Mouse (Mus musculus) limb, embryonic 11.5 days (tissue): ENCODE results near the gene Tmem117. TPM values are rescaled to one million over a fixed set of nuclear protein-coding genes. Genes with fewer than 3 reads are reported as not detected.

Source experiments
- ATAC-seq: fragments of 200-750 bp; cut with Nextera tagmentation; 2 replicates; pipeline ENCODE4 v1.8.0; 2017; ENCODE audit warnings: low read depth; ENCODE audit not compliant: insufficient number of reproducible peaks, low FRiP score, low TSS enrichment
- DNase-seq: peaks from one replicate; pipeline ENCODE4 v3.0.0-alpha.2; 2015; ENCODE audit warnings: low spot score
- H3K27ac ChIP-seq: fragments of 300-500 bp; sonication (generic); replicated peaks from 2 replicates; pipeline ENCODE4 v1.5.1; 2014; ENCODE audit warnings: low read depth, mild to moderate bottlenecking, low read length
- H3K27me3 ChIP-seq: fragments of 300-500 bp; sonication (generic); 2 replicates; pipeline ENCODE4 v1.6.1; 2014; ENCODE audit warnings: mild to moderate bottlenecking, low read length, mixed read lengths; ENCODE audit not compliant: control insufficient read depth, insufficient read depth
- H3K36me3 ChIP-seq: fragments of 300-500 bp; sonication (generic); 2 replicates; pipeline ENCODE4 v1.6.1; 2014; ENCODE audit warnings: mild to moderate bottlenecking, low read length, moderate library complexity, mixed read lengths; ENCODE audit not compliant: control insufficient read depth, insufficient read depth
- H3K4me1 ChIP-seq: fragments of 300-500 bp; sonication (generic); 2 replicates; pipeline ENCODE4 v1.6.1; 2014; ENCODE audit warnings: low read length, mixed read lengths; ENCODE audit not compliant: control insufficient read depth, insufficient read depth
- H3K4me2 ChIP-seq: fragments of 300-500 bp; sonication (generic); 2 replicates; pipeline ENCODE4 v1.6.1; 2014; ENCODE audit warnings: low read depth, mild to moderate bottlenecking, moderate library complexity; ENCODE audit not compliant: severe bottlenecking
- H3K4me3 ChIP-seq: fragments of 300-500 bp; sonication (generic); 2 replicates; pipeline ENCODE4 v1.5.1; 2014; ENCODE audit warnings: low read depth, low read length
- H3K9ac ChIP-seq: fragments of 300-500 bp; sonication (generic); 2 replicates; pipeline ENCODE4 v1.6.1; 2014; ENCODE audit warnings: mild to moderate bottlenecking, low read length
- H3K9me3 ChIP-seq: fragments of 300-500 bp; sonication (generic); 2 replicates; pipeline ENCODE4 v1.6.1; 2016; ENCODE audit warnings: low read length; ENCODE audit not compliant: control insufficient read depth
- WGBS: fragments of 180-500 bp; shearing (Covaris S2); extraction: QIAGEN DNeasy Blood & Tissue Kit; methylation state at CpG from one replicate; pipeline ENCODE4 v1.1.7; 2014; 5-methylcytosine and 5-hydroxymethylcytosine counted together
- polyA plus RNA-seq: library from polyadenylated mRNA; unstranded; fragments of >200 nt; fragmentation: Nextera tagmentation; extraction: Ambion mirVana; gene quantifications from 2 replicates; pipeline ENCODE4 v1.2.1, GENCODE M21; 2014

Gene Tmem117
- polyA plus RNA-seq, 1 experiment from 2014 or later: 1.7 TPM

DNA sequence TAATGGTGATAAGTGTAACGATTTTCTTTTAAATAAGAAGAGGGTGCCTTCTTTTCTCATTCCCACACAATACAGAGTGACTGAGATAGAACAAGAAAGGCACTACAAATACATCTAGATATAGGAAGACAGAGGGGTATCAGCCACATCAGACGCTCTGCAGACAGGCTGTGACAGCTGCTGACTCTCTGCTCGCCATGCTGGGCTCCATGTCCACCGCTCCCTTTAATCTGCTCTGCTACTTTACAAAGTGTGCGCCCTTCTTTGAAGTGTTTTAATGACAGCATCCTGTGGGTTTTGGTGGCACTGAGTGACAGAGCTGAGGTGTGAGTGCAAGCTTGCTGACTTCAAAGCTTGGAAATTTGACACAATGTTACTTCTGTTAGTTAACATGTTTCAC is 314.9 kb downstream of the Tmem117 start:
- Histone ChIP-seq H3K27ac (no peak overlapping the region), H3K27me3 (no peaks in the 10 kb centered on the region), H3K4me2 (no peak overlapping the region), H3K4me1 (no peaks in the 10 kb centered on the region), H3K9me3 (no peaks in the 10 kb centered on the region), H3K4me3 (no peak overlapping the region), H3K36me3 (no peaks in the 10 kb centered on the region), H3K9ac (no peak overlapping the region)
- DNase-seq (no peak), ATAC-seq (no peak)
- 20% methylated on average over 5 of the region's 5 CpGs for WGBS

- Histone ChIP-seq H3K4me1 (no peaks in the 10 kb centered on the region), H3K4me3 (no peak overlapping the region), H3K27me3 (no peaks in the 10 kb centered on the region), H3K9me3 (no peaks in the 10 kb centered on the region), H3K4me2 (no peak overlapping the region), H3K9ac (no peak overlapping the region), H3K36me3 (no peaks in the 10 kb centered on the region), H3K27ac (no peak overlapping the region)
- WGBS: 92% methylated on average over 7 of the region's 7 CpGs
- ATAC-seq (no peak), DNase-seq (no peak)
Measured at GRCm38 (mm10) chr15:94951382-94952048, 322.5 kb downstream of the Tmem117 start.

GRCm38 (mm10) chr15:94956697-94957096 is 327.7 kb downstream of the Tmem117 start:
- 78% methylated on average over 3 of the region's 3 CpGs for WGBS
- no peaks in the 10 kb centered on the region for H3K4me1 ChIP-seq
- no peak overlapping the region for H3K9ac ChIP-seq
- ATAC-seq (no peak), DNase-seq (no peak)
- no peaks in the 10 kb centered on the region for H3K27me3 ChIP-seq
- no peaks in the 10 kb centered on the region for H3K9me3 ChIP-seq
- no peaks in the 10 kb centered on the region for H3K36me3 ChIP-seq
- no peak overlapping the region for H3K27ac ChIP-seq
- H3K4me3 ChIP-seq: no peak overlapping the region
- no peak overlapping the region for H3K4me2 ChIP-seq

DNA sequence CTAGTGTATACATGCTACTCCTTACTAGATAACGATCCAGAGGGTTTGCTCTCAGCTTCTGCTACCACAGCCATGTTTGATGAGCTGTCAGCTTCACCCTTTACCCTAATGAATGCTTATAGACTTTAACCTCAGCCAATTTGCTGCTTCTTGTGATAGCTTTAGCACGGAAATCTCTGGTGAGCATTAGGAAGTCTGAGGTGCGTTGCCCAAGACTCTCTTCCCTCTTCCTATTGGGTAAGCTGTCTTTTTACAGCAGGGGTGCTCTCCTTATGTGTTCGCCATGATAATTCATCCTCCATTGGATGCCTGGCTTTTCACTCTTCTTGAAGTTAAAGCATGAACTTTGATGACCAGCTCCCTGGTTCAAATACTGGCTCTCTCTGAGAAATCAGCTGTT is 328.2 kb downstream of the Tmem117 start:
- Histone ChIP-seq H3K9ac (no peak overlapping the region), H3K36me3 (no peaks in the 10 kb centered on the region), H3K27ac (no peak overlapping the region), H3K9me3 (no peaks in the 10 kb centered on the region), H3K4me2 (no peak overlapping the region), H3K4me3 (no peak overlapping the region), H3K27me3 (no peaks in the 10 kb centered on the region), H3K4me1 (no peaks in the 10 kb centered on the region)
- 74% methylated on average over 4 of the region's 4 CpGs for WGBS
- ATAC-seq: no peak
- DNase-seq: no peak

DNA sequence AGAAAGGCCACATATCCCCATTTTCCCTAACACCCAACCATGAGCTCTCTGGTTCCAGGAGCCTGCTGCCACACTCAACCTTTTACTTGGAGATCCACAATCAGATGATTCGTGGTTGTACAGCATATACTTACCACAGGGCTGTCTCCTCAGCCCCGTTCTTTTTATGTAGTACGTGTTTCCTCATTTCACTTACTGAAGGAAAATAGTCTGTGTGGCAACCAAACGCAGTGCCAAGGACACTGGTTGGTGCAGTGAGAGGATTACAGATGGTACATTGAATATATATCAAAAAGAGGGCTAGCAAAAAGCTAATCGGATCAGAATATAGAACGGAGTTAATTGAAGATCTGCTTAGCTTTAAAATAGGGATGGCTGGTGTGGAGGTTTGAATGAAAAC is 338.0 kb downstream of the Tmem117 start:
- Histone ChIP-seq H3K4me1 (no peaks in the 10 kb centered on the region), H3K4me2 (no peak overlapping the region), H3K4me3 (no peak overlapping the region), H3K36me3 (no peaks in the 10 kb centered on the region), H3K9ac (no peak overlapping the region), H3K27ac (no peak overlapping the region), H3K9me3 (no peaks in the 10 kb centered on the region), H3K27me3 (no peaks in the 10 kb centered on the region)
- ATAC-seq: no peak
- 92% methylated on average over 6 of the region's 6 CpGs for WGBS
- DNase-seq: no peak

DNA sequence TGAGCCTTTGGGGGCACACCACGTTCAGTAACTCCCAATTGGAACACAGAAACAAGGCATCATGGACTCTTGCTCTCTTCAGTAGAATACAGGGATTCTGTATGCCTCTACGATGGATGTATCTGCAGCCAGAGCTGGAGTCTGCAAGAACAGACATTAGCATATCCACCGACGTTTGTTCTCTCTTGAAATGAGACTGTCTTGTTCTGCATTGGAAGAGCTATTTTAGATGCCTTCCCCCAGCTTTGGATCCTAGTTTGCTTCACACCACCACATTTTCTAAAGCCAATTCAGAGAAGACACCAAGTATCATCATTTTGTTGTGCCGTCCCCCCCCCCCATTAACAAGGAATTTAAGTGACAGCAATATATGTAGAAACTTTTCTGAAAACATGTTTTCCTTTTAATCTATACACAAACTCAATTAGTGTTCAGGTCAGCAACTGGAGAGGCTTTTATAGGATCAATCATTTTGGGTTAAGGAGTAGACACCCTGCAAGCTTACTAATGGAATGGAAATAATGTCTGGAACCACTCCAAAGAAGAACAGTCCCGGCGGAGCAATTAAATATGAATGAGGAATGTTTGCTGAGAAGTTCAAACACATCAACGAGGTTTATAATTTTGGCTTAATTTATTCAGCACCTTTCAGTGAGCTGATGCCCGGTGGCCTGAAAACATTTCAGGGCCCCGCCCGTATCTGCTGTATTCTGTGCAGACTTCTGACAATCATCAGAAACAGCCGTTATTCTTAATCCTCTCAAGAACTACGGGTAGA is 339.6 kb downstream of the Tmem117 start:
- no peaks in the 10 kb centered on the region for H3K27me3 ChIP-seq
- no peak overlapping the region for H3K4me2 ChIP-seq
- H3K9ac ChIP-seq: no peak overlapping the region
- no peak for DNase-seq
- no peak overlapping the region for H3K27ac ChIP-seq
- H3K9me3 ChIP-seq: no peaks in the 10 kb centered on the region
- H3K36me3 ChIP-seq: no peaks in the 10 kb centered on the region
- H3K4me3 ChIP-seq: no peak overlapping the region
- no peak for ATAC-seq
- H3K4me1 ChIP-seq: no peaks in the 10 kb centered on the region
- 82% methylated on average over 13 of the region's 13 CpGs for WGBS

GRCm38 (mm10) chr15:94981798-94982197 is 352.8 kb downstream of the Tmem117 start:
- 86% methylated on average over 4 of the region's 4 CpGs for WGBS
- no peak for ATAC-seq

GRCm38 (mm10) chr15:94995352-94995751 is 366.3 kb downstream of the Tmem117 start:
- Histone ChIP-seq H3K36me3 (no peaks in the 10 kb centered on the region), H3K4me3 (no peak overlapping the region), H3K9ac (no peak overlapping the region), H3K27me3 (no peaks in the 10 kb centered on the region), H3K4me2 (no peak overlapping the region), H3K4me1 (no peaks in the 10 kb centered on the region), H3K27ac (no peak overlapping the region), H3K9me3 (no peaks in the 10 kb centered on the region)
- no peak for DNase-seq
- WGBS: 92% methylated on average over 9 of the region's 9 CpGs
- ATAC-seq: no peak

More at GRCm38 (mm10) chr15:94981798-94982197, 352.8 kb downstream of the Tmem117 start:
- Histone ChIP-seq H3K4me2 (no peak overlapping the region), H3K4me1 (no peaks in the 10 kb centered on the region), H3K9me3 (no peaks in the 10 kb centered on the region), H3K36me3 (no peaks in the 10 kb centered on the region), H3K27ac (no peak overlapping the region), H3K9ac (no peak overlapping the region), H3K4me3 (no peak overlapping the region), H3K27me3 (no peaks in the 10 kb centered on the region)
- DNase-seq: no peak
